Mouse (Mus musculus): ENCODE results near the gene Olfr223. TPM values are rescaled to one million over a fixed set of nuclear protein-coding genes. Genes with fewer than 3 reads are reported as not detected.

Gene Olfr223
- total and polyA plus RNA-seq, 2 experiments = not detected

- Histone ChIP-seq H3K4me3 (ENCODE audit: insufficient read depth, low read depth, low read length) (no peak overlapping the region), H3K9ac (ENCODE audit: low read depth, low read length) (no peak overlapping the region), H3K27ac (replicated peaks; ENCODE audit: insufficient read depth, low read depth, low read length) (no peak overlapping the region), H3K36me3 (ENCODE audit: control insufficient read depth, insufficient read depth, low read length) (no peaks in the 10 kb centered on the region), H3K79me2 (ENCODE audit: control insufficient read depth, insufficient read depth, low read length) (no peaks in the 10 kb centered on the region), H3K4me1 (ENCODE audit: control insufficient read depth, insufficient read depth, low read length) (peaks cover 13% of the 10 kb centered on the region; the same call in 1 of the 2 replicates), H3K27me3 (ENCODE audit: control insufficient read depth, insufficient read depth, low read length) (no peaks in the 10 kb centered on the region)
- no peak for TF ChIP-seq POLR2A (IDR thresholded peaks at IDR 0.05; ENCODE audit: extremely low read depth, insufficient read depth, low read length)
- no peak for TF ChIP-seq CTCF (IDR thresholded peaks at IDR 0.05; ENCODE audit: low read depth, low read length)
- DNase-seq (ENCODE audit: extremely low read depth, low read depth, low spot score) = peak; percentile 84
- 60% methylated on average over 12 of the region's 12 CpGs for WGBS
Measured at GRCm38 (mm10) chr11:59635821-59636694, 43.0 kb upstream of the Olfr223 start.

GRCm38 (mm10) chr11:59635251-59635795, 42.2 kb upstream of the Olfr223 start:
- Histone ChIP-seq H3K4me1 (ENCODE audit: control insufficient read depth, insufficient read depth, low read length) (peaks cover 12% of the 10 kb centered on the region; the same call in 1 of the 2 replicates), H3K4me3 (ENCODE audit: insufficient read depth, low read depth, low read length) (no peak overlapping the region), H3K36me3 (ENCODE audit: control insufficient read depth, insufficient read depth, low read length) (no peaks in the 10 kb centered on the region), H3K27ac (replicated peaks; ENCODE audit: insufficient read depth, low read depth, low read length) (no peak overlapping the region), H3K9ac (ENCODE audit: low read depth, low read length) (no peak overlapping the region), H3K27me3 (ENCODE audit: control insufficient read depth, insufficient read depth, low read length) (no peaks in the 10 kb centered on the region), H3K79me2 (ENCODE audit: control insufficient read depth, insufficient read depth, low read length) (no peaks in the 10 kb centered on the region)
- no peak for TF ChIP-seq POLR2A (IDR thresholded peaks at IDR 0.05; ENCODE audit: extremely low read depth, insufficient read depth, low read length)
- no peak for TF ChIP-seq CTCF (IDR thresholded peaks at IDR 0.05; ENCODE audit: low read depth, low read length)
- WGBS = 82% methylated on average over 9 of the region's 9 CpGs
- DNase-seq (ENCODE audit: extremely low read depth, low read depth, low spot score) = no peak

- 0 out of 2 replicates have a peak, but pooled peaks cover 7% of the 10 kb centered on the region for H3K4me1 ChIP-seq (ENCODE audit: control insufficient read depth, insufficient read depth, low read length)
- DNase-seq (ENCODE audit: extremely low read depth, low read depth, low spot score) = no peak
- no peaks in the 10 kb centered on the region for H3K27me3 ChIP-seq (ENCODE audit: control insufficient read depth, insufficient read depth, low read length)
- no peak overlapping the region for H3K9ac ChIP-seq (ENCODE audit: low read depth, low read length)
- no peak overlapping the region for H3K27ac ChIP-seq (replicated peaks; ENCODE audit: insufficient read depth, low read depth, low read length)
- H3K79me2 ChIP-seq (ENCODE audit: control insufficient read depth, insufficient read depth, low read length) = no peaks in the 10 kb centered on the region
- no peak for TF ChIP-seq CTCF (IDR thresholded peaks at IDR 0.05; ENCODE audit: low read depth, low read length)
- TF ChIP-seq POLR2A (IDR thresholded peaks at IDR 0.05; ENCODE audit: extremely low read depth, insufficient read depth, low read length) = no peak
- no peak overlapping the region for H3K4me3 ChIP-seq (ENCODE audit: insufficient read depth, low read depth, low read length)
- WGBS = 76% methylated on average over 7 of the region's 7 CpGs
- no peaks in the 10 kb centered on the region for H3K36me3 ChIP-seq (ENCODE audit: control insufficient read depth, insufficient read depth, low read length)
Measured at GRCm38 (mm10) chr11:59634001-59634660, 41.0 kb upstream of the Olfr223 start.

GRCm38 (mm10) chr11:59633037-59633436, 39.9 kb upstream of the Olfr223 start:
- H3K79me2 ChIP-seq (ENCODE audit: control insufficient read depth, insufficient read depth, low read length) = no peaks in the 10 kb centered on the region
- WGBS = 25% methylated on average over 5 of the region's 5 CpGs
- peak; percentile 40 for DNase-seq (ENCODE audit: extremely low read depth, low read depth, low spot score)
- no peaks in the 10 kb centered on the region for H3K36me3 ChIP-seq (ENCODE audit: control insufficient read depth, insufficient read depth, low read length)
- H3K27ac ChIP-seq (replicated peaks; ENCODE audit: insufficient read depth, low read depth, low read length) = no peak overlapping the region
- no peak overlapping the region for H3K4me3 ChIP-seq (ENCODE audit: insufficient read depth, low read depth, low read length)
- H3K9ac ChIP-seq (ENCODE audit: low read depth, low read length) = no peak overlapping the region
- 0 out of 2 replicates have a peak, but pooled peaks cover 7% of the 10 kb centered on the region for H3K4me1 ChIP-seq (ENCODE audit: control insufficient read depth, insufficient read depth, low read length)
- H3K27me3 ChIP-seq (ENCODE audit: control insufficient read depth, insufficient read depth, low read length) = no peaks in the 10 kb centered on the region
- TF ChIP-seq POLR2A (IDR thresholded peaks at IDR 0.05; ENCODE audit: extremely low read depth, insufficient read depth, low read length) (no peak), CTCF (IDR thresholded peaks at IDR 0.05; ENCODE audit: low read depth, low read length) (peak; percentile 83)

GRCm38 (mm10) chr11:59631980-59632379, 38.9 kb upstream of the Olfr223 start:
- H3K4me1 ChIP-seq (ENCODE audit: control insufficient read depth, insufficient read depth, low read length) = 0 out of 2 replicates have a peak, but pooled peaks cover 7% of the 10 kb centered on the region
- WGBS = 76% methylated on average over 4 of the region's 4 CpGs
- H3K27me3 ChIP-seq (ENCODE audit: control insufficient read depth, insufficient read depth, low read length) = no peaks in the 10 kb centered on the region
- DNase-seq (ENCODE audit: extremely low read depth, low read depth, low spot score) = no peak
- H3K36me3 ChIP-seq (ENCODE audit: control insufficient read depth, insufficient read depth, low read length) = no peaks in the 10 kb centered on the region
- H3K4me3 ChIP-seq (ENCODE audit: insufficient read depth, low read depth, low read length) = no peak overlapping the region
- no peak overlapping the region for H3K9ac ChIP-seq (ENCODE audit: low read depth, low read length)
- no peak overlapping the region for H3K27ac ChIP-seq (replicated peaks; ENCODE audit: insufficient read depth, low read depth, low read length)
- TF ChIP-seq POLR2A (IDR thresholded peaks at IDR 0.05; ENCODE audit: extremely low read depth, insufficient read depth, low read length) = no peak
- no peak for TF ChIP-seq CTCF (IDR thresholded peaks at IDR 0.05; ENCODE audit: low read depth, low read length)
- no peaks in the 10 kb centered on the region for H3K79me2 ChIP-seq (ENCODE audit: control insufficient read depth, insufficient read depth, low read length)
